Mouse (Mus musculus): ENCODE measurements at regions not wholly inside any gene's neighbourhood (a gene's known extent, or its start where the extent isn't known, plus 50 kb on each side); places are given as distances from the start of the nearest gene placed in this dataset.

DNA sequence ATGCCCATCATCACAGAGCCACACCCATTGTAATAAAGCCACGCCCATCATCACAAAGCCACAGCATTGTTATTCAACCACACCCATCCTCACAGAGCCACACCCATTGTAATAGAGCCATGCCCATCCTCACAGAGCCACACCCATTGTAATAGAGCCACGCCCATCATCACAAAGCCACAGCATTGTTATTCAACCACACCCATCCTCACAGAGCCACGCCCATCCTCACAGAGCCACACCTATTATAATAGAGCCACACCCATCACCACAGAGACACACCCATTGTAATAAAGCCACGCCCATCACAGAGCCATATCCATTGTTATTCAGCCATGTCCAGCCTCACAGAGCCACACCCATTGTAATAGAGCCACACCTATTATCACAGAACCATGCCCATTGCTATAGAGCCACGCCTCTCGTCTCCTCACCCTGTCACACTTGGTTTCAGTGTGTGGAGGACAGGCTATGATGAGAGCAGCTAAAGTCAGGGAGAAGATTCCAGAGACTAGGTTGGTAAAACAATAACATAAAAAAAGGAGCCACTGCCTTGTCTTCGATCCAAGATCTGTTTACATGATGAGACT is 85.6 kb downstream of the Gxylt1 start:
- ATAC-seq (ENCODE audit: insufficient number of reproducible peaks, low FRiP score, low TSS enrichment, low read depth) (no peak), DNase-seq (ENCODE audit: low spot score) (no peak)
- Histone ChIP-seq H3K36me3 (ENCODE audit: control insufficient read depth, insufficient read depth, low read length) (no peaks in the 10 kb centered on the region), H3K4me1 (ENCODE audit: control insufficient read depth, insufficient read depth, low read length) (no peaks in the 10 kb centered on the region), H3K27me3 (ENCODE audit: control insufficient read depth, insufficient read depth, low read length) (no peaks in the 10 kb centered on the region), H3K4me2 (ENCODE audit: low read depth, severe bottlenecking) (no peak overlapping the region), H3K27ac (replicated peaks; ENCODE audit: low read depth, low read length) (no peak overlapping the region), H3K4me3 (ENCODE audit: low read depth, low read length) (no peak overlapping the region), H3K9me3 (ENCODE audit: control insufficient read depth, low read length) (no peaks in the 10 kb centered on the region), H3K9ac (ENCODE audit: low read length) (no peak overlapping the region)
- 85% methylated on average over 7 of the region's 7 CpGs for WGBS

DNA sequence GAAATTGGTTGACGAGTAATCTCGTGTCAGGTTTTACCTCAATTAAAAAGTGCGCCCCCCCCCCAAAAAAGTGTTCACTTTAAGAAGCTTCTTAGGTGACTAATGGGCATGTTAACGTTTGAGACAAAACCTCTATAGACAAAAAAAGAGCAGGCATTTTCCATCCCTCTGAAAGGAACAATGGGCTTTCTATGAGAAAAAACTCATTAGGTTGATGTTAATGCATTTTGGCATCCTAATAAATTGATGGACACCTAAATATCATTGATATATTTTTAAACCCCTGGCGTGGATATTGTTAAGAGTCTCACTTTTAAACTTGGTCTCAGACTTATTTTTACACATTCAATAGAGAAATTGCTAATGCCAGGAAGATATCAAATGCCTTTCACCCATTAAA is 98.8 kb downstream of the Gxylt1 start:
- Histone ChIP-seq H3K27me3 (ENCODE audit: control insufficient read depth, insufficient read depth, low read length) (no peaks in the 10 kb centered on the region), H3K9ac (ENCODE audit: low read length) (no peak overlapping the region)
- no peak for ATAC-seq (ENCODE audit: insufficient number of reproducible peaks, low FRiP score, low TSS enrichment, low read depth)

DNA sequence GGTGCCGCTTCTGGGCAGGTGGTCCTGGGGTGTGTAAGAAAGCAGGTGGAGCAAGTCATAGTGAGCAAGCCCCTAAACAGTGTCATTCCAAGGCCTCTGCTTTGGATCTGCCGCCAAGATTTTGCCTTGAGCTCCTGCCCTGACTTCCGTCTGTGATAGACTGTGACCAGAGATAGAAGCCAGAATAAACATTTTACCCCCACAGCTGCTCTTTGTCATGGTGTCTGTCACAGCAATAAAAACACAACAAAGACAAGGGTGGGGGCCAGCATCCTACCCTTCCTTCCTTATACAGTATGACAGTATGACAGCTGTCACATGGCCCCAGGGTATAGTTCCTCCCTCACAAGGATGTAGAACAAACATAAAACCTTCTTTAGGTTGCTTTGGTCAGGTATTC is 106.2 kb downstream of the Gxylt1 start:
- no peak overlapping the region for H3K9ac ChIP-seq (ENCODE audit: low read length)
- no peak overlapping the region for H3K4me3 ChIP-seq (ENCODE audit: low read depth, low read length)
- WGBS, result 78% methylated on average over 3 of the region's 3 CpGs
- no peaks in the 10 kb centered on the region for H3K9me3 ChIP-seq (ENCODE audit: control insufficient read depth, low read length)
- no peak for ATAC-seq (ENCODE audit: insufficient number of reproducible peaks, low FRiP score, low TSS enrichment, low read depth)
- H3K36me3 ChIP-seq (ENCODE audit: control insufficient read depth, insufficient read depth, low read length), result no peaks in the 10 kb centered on the region
- H3K4me2 ChIP-seq (ENCODE audit: low read depth, severe bottlenecking), result no peak overlapping the region
- no peaks in the 10 kb centered on the region for H3K4me1 ChIP-seq (ENCODE audit: control insufficient read depth, insufficient read depth, low read length)
- no peaks in the 10 kb centered on the region for H3K27me3 ChIP-seq (ENCODE audit: control insufficient read depth, insufficient read depth, low read length)
- H3K27ac ChIP-seq (replicated peaks; ENCODE audit: low read depth, low read length), result no peak overlapping the region
- no peak for DNase-seq (ENCODE audit: low spot score)

More for the DNA sequence above, 98.8 kb downstream of the Gxylt1 start:
- Histone ChIP-seq H3K4me2 (ENCODE audit: low read depth, severe bottlenecking) (no peak overlapping the region), H3K27ac (replicated peaks; ENCODE audit: low read depth, low read length) (no peak overlapping the region), H3K9me3 (ENCODE audit: control insufficient read depth, low read length) (no peaks in the 10 kb centered on the region), H3K4me3 (ENCODE audit: low read depth, low read length) (no peak overlapping the region), H3K36me3 (ENCODE audit: control insufficient read depth, insufficient read depth, low read length) (no peaks in the 10 kb centered on the region), H3K4me1 (ENCODE audit: control insufficient read depth, insufficient read depth, low read length) (no peaks in the 10 kb centered on the region)
- WGBS, result 91% methylated on average over 5 of the region's 5 CpGs
- DNase-seq (ENCODE audit: low spot score), result no peak

DNA sequence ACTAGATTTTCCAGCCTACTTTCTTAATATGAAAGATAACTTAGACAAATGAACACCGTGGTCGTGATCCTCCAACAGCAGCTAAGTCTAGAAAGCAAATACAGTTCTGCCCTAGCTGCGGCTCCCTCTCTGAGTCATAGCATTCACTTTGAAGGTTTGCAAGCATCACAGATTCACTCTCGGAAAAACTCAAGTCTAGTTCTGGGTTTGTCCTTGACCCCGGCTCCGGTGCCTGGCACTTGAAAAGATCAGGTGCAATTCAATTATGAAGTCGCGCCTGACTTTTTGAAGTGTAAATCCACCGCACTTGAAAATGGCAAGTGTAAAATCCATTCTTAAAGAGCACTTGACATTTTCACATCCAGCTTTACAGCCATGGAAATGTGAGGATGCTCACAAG is 107.5 kb downstream of the Gxylt1 start:
- no peak for DNase-seq (ENCODE audit: low spot score)
- WGBS, result 88% methylated on average over 9 of the region's 9 CpGs

DNA sequence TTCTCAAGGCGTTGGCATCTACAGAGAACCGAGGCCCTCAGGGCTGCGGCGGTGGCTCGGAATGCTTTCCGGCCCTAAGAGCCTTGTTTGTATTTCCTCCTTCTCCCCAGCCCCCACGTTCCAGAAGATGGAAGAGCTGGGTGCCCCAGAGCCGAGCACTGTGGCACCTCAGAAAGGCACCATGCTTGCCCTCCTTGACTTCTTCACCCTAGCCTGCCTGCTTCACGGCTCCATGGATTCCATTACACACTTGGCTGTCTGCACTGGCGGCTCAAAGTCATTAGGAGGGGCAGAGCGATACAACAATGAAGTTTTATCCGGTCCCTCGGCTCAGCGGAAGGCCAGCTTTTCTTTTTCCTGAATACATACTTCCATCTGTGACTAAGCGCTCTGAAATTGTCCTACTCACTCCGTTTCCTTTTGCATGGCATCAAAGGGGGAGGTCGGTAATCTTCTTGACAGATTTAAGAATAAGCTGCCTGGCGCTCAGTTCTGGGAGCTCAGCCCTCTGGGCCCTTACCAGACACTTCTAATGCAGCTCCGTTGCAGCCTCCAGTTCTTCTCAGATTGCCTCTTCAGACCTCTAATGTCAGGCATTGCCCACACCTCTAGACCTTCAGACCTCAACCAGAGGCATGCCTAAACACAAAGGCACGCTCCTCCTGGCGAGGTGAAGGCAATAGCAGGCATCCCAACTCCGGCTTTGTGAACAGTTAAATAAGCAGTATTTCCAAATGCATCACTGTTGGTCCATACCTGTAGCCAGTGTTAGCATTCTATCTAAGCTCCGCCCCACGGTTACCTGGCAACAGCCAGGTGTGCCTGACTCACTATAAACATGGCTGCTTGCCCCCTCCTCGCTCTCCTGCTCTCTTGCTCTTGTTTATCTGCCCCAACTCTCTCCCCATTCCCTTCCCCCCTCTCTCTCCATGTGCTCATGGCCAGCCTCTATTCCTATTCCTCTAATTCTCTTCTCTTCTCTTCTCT is 112.8 kb downstream of the Gxylt1 start:
- no peaks in the 10 kb centered on the region for H3K27me3 ChIP-seq (ENCODE audit: control insufficient read depth, insufficient read depth, low read length)
- no peaks in the 10 kb centered on the region for H3K36me3 ChIP-seq (ENCODE audit: control insufficient read depth, insufficient read depth, low read length)
- no peaks in the 10 kb centered on the region for H3K9me3 ChIP-seq (ENCODE audit: control insufficient read depth, low read length)
- H3K4me2 ChIP-seq (ENCODE audit: low read depth, severe bottlenecking), result no peak overlapping the region
- no peak for DNase-seq (ENCODE audit: low spot score)
- no peak overlapping the region for H3K27ac ChIP-seq (replicated peaks; ENCODE audit: low read depth, low read length)
- WGBS, result 80% methylated on average over 25 of the region's 25 CpGs
- no peak overlapping the region for H3K9ac ChIP-seq (ENCODE audit: low read length)
- no peak overlapping the region for H3K4me3 ChIP-seq (ENCODE audit: low read depth, low read length)
- no peak for ATAC-seq (ENCODE audit: insufficient number of reproducible peaks, low FRiP score, low TSS enrichment, low read depth)
- H3K4me1 ChIP-seq (ENCODE audit: control insufficient read depth, insufficient read depth, low read length), result no peaks in the 10 kb centered on the region

More for the DNA sequence above, 107.5 kb downstream of the Gxylt1 start:
- no peak for ATAC-seq (ENCODE audit: insufficient number of reproducible peaks, low FRiP score, low TSS enrichment, low read depth)
- Histone ChIP-seq H3K9me3 (ENCODE audit: control insufficient read depth, low read length) (no peaks in the 10 kb centered on the region), H3K4me2 (ENCODE audit: low read depth, severe bottlenecking) (no peak overlapping the region), H3K4me1 (ENCODE audit: control insufficient read depth, insufficient read depth, low read length) (no peaks in the 10 kb centered on the region), H3K27ac (replicated peaks; ENCODE audit: low read depth, low read length) (no peak overlapping the region), H3K27me3 (ENCODE audit: control insufficient read depth, insufficient read depth, low read length) (no peaks in the 10 kb centered on the region), H3K4me3 (ENCODE audit: low read depth, low read length) (no peak overlapping the region), H3K9ac (ENCODE audit: low read length) (no peak overlapping the region), H3K36me3 (ENCODE audit: control insufficient read depth, insufficient read depth, low read length) (no peaks in the 10 kb centered on the region)

DNA sequence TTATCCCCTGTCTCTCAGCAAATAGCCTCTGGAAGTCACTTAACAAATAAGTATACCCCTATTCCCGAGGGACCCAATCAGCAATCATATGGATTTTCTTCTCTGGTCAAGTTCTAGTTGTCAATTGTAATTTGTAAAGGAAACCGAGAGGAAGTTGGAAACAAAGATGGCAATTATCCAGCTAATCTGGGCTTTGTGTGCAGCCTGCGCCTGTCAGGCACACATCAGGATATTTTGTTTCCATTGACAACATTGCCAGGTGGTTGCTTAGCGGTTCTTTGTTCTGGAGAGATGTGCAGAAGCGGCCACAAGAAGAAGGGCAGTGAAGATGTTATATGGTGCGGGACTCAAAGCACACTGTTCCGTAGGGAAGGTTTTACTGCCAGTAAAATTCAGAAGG is 113.7 kb downstream of the Gxylt1 start:
- 85% methylated on average over 7 of the region's 7 CpGs for WGBS

DNA sequence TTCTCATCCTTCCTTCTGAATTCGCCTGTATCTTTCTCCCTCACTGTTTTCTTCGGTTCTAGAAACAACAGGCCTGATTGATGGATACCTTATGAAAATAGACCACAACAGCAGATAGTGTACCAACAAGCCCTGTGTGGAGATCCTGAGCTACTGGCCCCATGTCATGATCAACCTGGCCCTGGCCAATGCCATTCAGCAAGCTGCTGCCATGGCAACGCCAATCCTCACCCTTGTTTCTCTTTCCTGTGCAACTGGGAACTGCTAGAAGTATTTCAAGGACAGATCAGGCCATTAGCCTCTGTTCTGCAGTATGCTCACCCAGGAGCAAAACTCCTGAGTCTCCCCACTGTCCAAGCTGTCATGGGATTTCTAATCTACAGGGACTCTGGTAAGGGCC is 119.2 kb downstream of the Gxylt1 start:
- ATAC-seq (ENCODE audit: insufficient number of reproducible peaks, low FRiP score, low TSS enrichment, low read depth), result no peak
- 79% methylated on average over 3 of the region's 3 CpGs for WGBS
- H3K9me3 ChIP-seq (ENCODE audit: control insufficient read depth, low read length), result no peaks in the 10 kb centered on the region
- no peak overlapping the region for H3K9ac ChIP-seq (ENCODE audit: low read length)
- DNase-seq (ENCODE audit: low spot score), result no peak
- H3K4me2 ChIP-seq (ENCODE audit: low read depth, severe bottlenecking), result no peak overlapping the region
- no peak overlapping the region for H3K27ac ChIP-seq (replicated peaks; ENCODE audit: low read depth, low read length)
- no peak overlapping the region for H3K4me3 ChIP-seq (ENCODE audit: low read depth, low read length)
- H3K36me3 ChIP-seq (ENCODE audit: control insufficient read depth, insufficient read depth, low read length), result no peaks in the 10 kb centered on the region
- no peaks in the 10 kb centered on the region for H3K4me1 ChIP-seq (ENCODE audit: control insufficient read depth, insufficient read depth, low read length)
- H3K27me3 ChIP-seq (ENCODE audit: control insufficient read depth, insufficient read depth, low read length), result no peaks in the 10 kb centered on the region

More for the DNA sequence above, 113.7 kb downstream of the Gxylt1 start:
- Histone ChIP-seq H3K27ac (replicated peaks; ENCODE audit: low read depth, low read length) (no peak overlapping the region), H3K9ac (ENCODE audit: low read length) (no peak overlapping the region), H3K4me1 (ENCODE audit: control insufficient read depth, insufficient read depth, low read length) (no peaks in the 10 kb centered on the region), H3K4me2 (ENCODE audit: low read depth, severe bottlenecking) (no peak overlapping the region), H3K4me3 (ENCODE audit: low read depth, low read length) (no peak overlapping the region), H3K9me3 (ENCODE audit: control insufficient read depth, low read length) (no peaks in the 10 kb centered on the region), H3K27me3 (ENCODE audit: control insufficient read depth, insufficient read depth, low read length) (no peaks in the 10 kb centered on the region), H3K36me3 (ENCODE audit: control insufficient read depth, insufficient read depth, low read length) (no peaks in the 10 kb centered on the region)
- ATAC-seq (ENCODE audit: insufficient number of reproducible peaks, low FRiP score, low TSS enrichment, low read depth) (no peak), DNase-seq (ENCODE audit: low spot score) (no peak)

DNA sequence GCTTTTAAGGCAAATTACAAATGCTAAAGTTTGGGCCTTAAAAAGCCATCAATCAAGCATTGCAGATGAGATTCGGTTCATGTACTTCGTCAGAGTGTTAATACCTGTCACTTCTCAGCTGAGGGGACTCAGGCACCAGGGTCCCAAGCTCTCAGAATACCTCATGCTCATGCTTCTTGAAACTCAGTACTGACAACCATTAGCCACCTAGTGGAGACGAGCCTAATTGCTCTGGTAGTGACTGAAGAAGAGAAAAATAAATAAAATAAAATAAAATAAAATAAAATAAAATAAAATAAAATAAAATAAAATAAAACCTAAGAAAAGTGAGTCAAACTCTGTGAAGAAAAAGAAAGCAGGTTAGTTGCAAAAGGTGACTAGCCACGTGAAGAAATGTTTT is 121.0 kb downstream of the Gxylt1 start:
- H3K9me3 ChIP-seq (ENCODE audit: control insufficient read depth, low read length), result no peaks in the 10 kb centered on the region
- no peak overlapping the region for H3K9ac ChIP-seq (ENCODE audit: low read length)
- H3K27ac ChIP-seq (replicated peaks; ENCODE audit: low read depth, low read length), result no peak overlapping the region
- H3K4me2 ChIP-seq (ENCODE audit: low read depth, severe bottlenecking), result no peak overlapping the region
- ATAC-seq (ENCODE audit: insufficient number of reproducible peaks, low FRiP score, low TSS enrichment, low read depth) (no peak), DNase-seq (ENCODE audit: low spot score) (no peak)
- no peaks in the 10 kb centered on the region for H3K4me1 ChIP-seq (ENCODE audit: control insufficient read depth, insufficient read depth, low read length)
- H3K4me3 ChIP-seq (ENCODE audit: low read depth, low read length), result no peak overlapping the region
- WGBS, result 62% methylated on average over 4 of the region's 4 CpGs
- H3K27me3 ChIP-seq (ENCODE audit: control insufficient read depth, insufficient read depth, low read length), result no peaks in the 10 kb centered on the region
- H3K36me3 ChIP-seq (ENCODE audit: control insufficient read depth, insufficient read depth, low read length), result no peaks in the 10 kb centered on the region

Measured in limb, embryonic 11.5 days (tissue).